Mouse (Mus musculus): ENCODE measurements around the gene Tmprss13. TPM values are rescaled to one million over a fixed set of nuclear protein-coding genes. Genes with fewer than 3 reads are reported as not detected.

The Tmprss13 gene
- polyA plus RNA-seq, 1 experiment from 2014 or later = 0.08 TPM

GRCm38 (mm10) chr9:45317635-45318034 is 1.3 kb upstream of the Tmprss13 start:
- Histone ChIP-seq H3K36me3 (ENCODE audit: control insufficient read depth, insufficient read depth, low read length) (no peaks in the 10 kb centered on the region), H3K4me2 (no peak overlapping the region), H3K4me3 (ENCODE audit: low read depth, low read length) (no peak overlapping the region), H3K4me1 (replicated peaks; ENCODE audit: control insufficient read depth, insufficient read depth, low read length) (no peaks in the 10 kb centered on the region), H3K27me3 (replicated peaks; ENCODE audit: control insufficient read depth, insufficient read depth, low read length) (peaks cover 26% of the 10 kb centered on the region), H3K9ac (ENCODE audit: low read depth, low read length) (no peak overlapping the region), H3K27ac (ENCODE audit: low read depth, low read length) (no peak overlapping the region), H3K9me3 (ENCODE audit: control insufficient read depth, low read length) (no peaks in the 10 kb centered on the region)
- 80% methylated on average over 3 of the region's 3 CpGs for WGBS
- no peak for ATAC-seq (replicated peaks; ENCODE audit: low FRiP score)
- DNase-seq (ENCODE audit: low spot score) = no peak

- H3K27ac ChIP-seq (ENCODE audit: low read depth, low read length) = no peak overlapping the region
- WGBS = 79% methylated on average over 6 of the region's 6 CpGs
- no peaks in the 10 kb centered on the region for H3K4me1 ChIP-seq (replicated peaks; ENCODE audit: control insufficient read depth, insufficient read depth, low read length)
- H3K9me3 ChIP-seq (ENCODE audit: control insufficient read depth, low read length) = no peaks in the 10 kb centered on the region
- no peak overlapping the region for H3K4me3 ChIP-seq (ENCODE audit: low read depth, low read length)
- DNase-seq (ENCODE audit: low spot score) (no peak), ATAC-seq (replicated peaks; ENCODE audit: low FRiP score) (no peak)
- peaks cover 22% of the 10 kb centered on the region for H3K27me3 ChIP-seq (replicated peaks; ENCODE audit: control insufficient read depth, insufficient read depth, low read length)
- no peak overlapping the region for H3K9ac ChIP-seq (ENCODE audit: low read depth, low read length)
- no peaks in the 10 kb centered on the region for H3K36me3 ChIP-seq (ENCODE audit: control insufficient read depth, insufficient read depth, low read length)
- no peak overlapping the region for H3K4me2 ChIP-seq
Observed at GRCm38 (mm10) chr9:45321465-45321864, 2.6 kb downstream of the Tmprss13 start.

DNA sequence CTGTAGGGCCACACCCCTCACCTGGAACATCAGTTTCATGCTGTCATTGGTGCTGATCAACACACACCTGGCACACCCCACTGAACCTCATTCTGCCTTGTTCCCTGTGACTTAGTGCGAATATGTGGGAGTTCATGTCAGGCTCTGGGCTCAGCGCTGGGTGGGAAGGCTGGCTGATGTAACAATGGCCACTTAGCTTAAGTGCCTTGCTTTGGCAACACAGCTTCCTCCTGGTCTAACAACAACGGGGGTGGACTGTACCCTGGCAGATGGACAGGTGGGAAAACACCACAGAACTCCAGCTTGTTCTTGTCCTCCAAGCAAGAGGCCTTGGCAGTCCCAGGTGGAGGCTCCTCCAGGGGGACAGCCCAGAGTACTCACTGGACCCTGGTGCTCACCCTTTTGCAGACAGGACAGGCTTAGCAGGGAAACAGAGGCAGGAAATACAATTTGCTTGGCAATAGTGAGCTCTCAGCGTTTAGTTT is 3.1 kb downstream of the Tmprss13 start:
- Histone ChIP-seq H3K27me3 (replicated peaks; ENCODE audit: control insufficient read depth, insufficient read depth, low read length) (peaks cover 18% of the 10 kb centered on the region), H3K4me3 (ENCODE audit: low read depth, low read length) (no peak overlapping the region), H3K9ac (ENCODE audit: low read depth, low read length) (no peak overlapping the region), H3K36me3 (ENCODE audit: control insufficient read depth, insufficient read depth, low read length) (no peaks in the 10 kb centered on the region), H3K9me3 (ENCODE audit: control insufficient read depth, low read length) (no peaks in the 10 kb centered on the region), H3K27ac (ENCODE audit: low read depth, low read length) (no peak overlapping the region), H3K4me1 (replicated peaks; ENCODE audit: control insufficient read depth, insufficient read depth, low read length) (no peaks in the 10 kb centered on the region), H3K4me2 (no peak overlapping the region)
- no peak for DNase-seq (ENCODE audit: low spot score)
- WGBS = 74% methylated on average over 4 of the region's 4 CpGs
- ATAC-seq (replicated peaks; ENCODE audit: low FRiP score) = no peak

DNA sequence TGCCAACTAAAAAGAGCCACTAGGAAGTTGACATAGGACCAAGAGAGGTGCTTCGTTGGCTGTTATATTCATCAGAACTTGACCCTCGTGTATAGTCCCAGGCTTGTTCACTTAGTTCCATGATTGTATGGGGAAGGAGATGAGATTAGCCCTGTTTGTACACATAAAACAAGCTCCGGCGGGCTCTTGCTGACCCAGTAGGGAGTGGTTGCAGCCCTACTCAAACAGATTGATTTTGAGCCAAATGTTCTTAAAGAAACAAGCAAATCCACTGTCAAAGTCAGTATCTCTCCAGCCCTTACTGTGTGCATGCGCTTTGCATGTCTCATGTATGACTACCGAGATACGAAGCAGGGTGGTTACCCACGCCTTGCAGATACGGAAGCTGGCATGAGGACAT is 7.5 kb downstream of the Tmprss13 start:
- H3K9ac ChIP-seq (ENCODE audit: low read depth, low read length) = no peak overlapping the region

DNA sequence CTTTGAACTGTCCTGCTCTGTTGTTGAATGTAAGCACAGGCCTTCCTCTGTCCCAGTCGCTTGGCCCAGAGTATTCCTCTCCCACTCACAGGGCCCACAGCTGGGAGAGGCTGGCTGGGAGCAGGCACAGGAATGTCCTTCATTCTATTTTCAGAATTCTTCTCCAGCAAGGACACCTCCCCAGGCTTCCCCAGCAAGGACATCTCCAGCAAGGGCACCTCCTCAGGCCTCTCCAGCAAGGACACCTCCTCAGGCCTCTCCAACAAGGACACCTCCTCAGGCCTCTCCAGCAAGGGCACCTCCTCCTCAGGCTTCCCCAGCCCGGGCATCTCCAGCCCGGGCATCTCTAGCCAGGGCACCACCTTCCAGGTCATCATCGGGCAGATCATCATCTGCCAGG is 9.4 kb downstream of the Tmprss13 start:
- Histone ChIP-seq H3K27ac (ENCODE audit: low read depth, low read length) (no peak overlapping the region), H3K4me2 (no peak overlapping the region), H3K36me3 (ENCODE audit: control insufficient read depth, insufficient read depth, low read length) (no peaks in the 10 kb centered on the region), H3K9me3 (ENCODE audit: control insufficient read depth, low read length) (no peaks in the 10 kb centered on the region), H3K4me1 (replicated peaks; ENCODE audit: control insufficient read depth, insufficient read depth, low read length) (no peaks in the 10 kb centered on the region), H3K9ac (ENCODE audit: low read depth, low read length) (no peak overlapping the region), H3K27me3 (replicated peaks; ENCODE audit: control insufficient read depth, insufficient read depth, low read length) (no peaks in the 10 kb centered on the region), H3K4me3 (ENCODE audit: low read depth, low read length) (no peak overlapping the region)
- no peak for ATAC-seq (replicated peaks; ENCODE audit: low FRiP score)
- 66% methylated on average over 4 of the region's 4 CpGs for WGBS
- DNase-seq (ENCODE audit: low spot score) = no peak

More for the DNA sequence above, 7.5 kb downstream of the Tmprss13 start:
- Histone ChIP-seq H3K27me3 (replicated peaks; ENCODE audit: control insufficient read depth, insufficient read depth, low read length) (peaks cover 2% of the 10 kb centered on the region; the same call in 1 of the 2 replicates), H3K36me3 (ENCODE audit: control insufficient read depth, insufficient read depth, low read length) (no peaks in the 10 kb centered on the region), H3K9me3 (ENCODE audit: control insufficient read depth, low read length) (no peaks in the 10 kb centered on the region), H3K4me3 (ENCODE audit: low read depth, low read length) (no peak overlapping the region), H3K4me1 (replicated peaks; ENCODE audit: control insufficient read depth, insufficient read depth, low read length) (no peaks in the 10 kb centered on the region), H3K4me2 (no peak overlapping the region), H3K27ac (ENCODE audit: low read depth, low read length) (no peak overlapping the region)
- WGBS = 84% methylated on average over 9 of the region's 9 CpGs
- ATAC-seq (replicated peaks; ENCODE audit: low FRiP score) (no peak), DNase-seq (ENCODE audit: low spot score) (no peak)

GRCm38 (mm10) chr9:45329577-45329976 is 10.7 kb downstream of the Tmprss13 start:
- WGBS = 88% methylated on average over 6 of the region's 6 CpGs
- no peak overlapping the region for H3K9ac ChIP-seq (ENCODE audit: low read depth, low read length)

DNA sequence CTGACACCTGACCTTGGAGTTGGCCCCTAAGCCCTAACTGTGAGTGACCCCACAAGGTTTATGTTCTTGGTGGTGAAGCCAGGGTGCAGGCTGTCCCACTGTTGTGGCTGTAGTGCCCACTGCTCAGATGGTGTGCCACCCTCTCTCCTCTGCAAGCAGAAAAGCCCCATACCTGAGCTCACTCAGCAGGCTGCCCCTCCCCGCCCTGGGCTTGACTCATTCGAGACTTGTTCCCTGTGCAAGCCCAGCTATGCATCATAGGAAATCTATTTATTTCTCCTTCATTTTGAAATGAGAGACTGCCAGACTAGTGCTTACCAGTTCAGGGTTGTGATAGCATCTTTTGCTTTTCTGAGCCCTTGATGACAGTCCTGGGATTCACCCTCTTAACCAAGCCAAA is 18.5 kb downstream of the Tmprss13 start:
- Histone ChIP-seq H3K4me1 (replicated peaks; ENCODE audit: control insufficient read depth, insufficient read depth, low read length) (no peaks in the 10 kb centered on the region), H3K27ac (ENCODE audit: low read depth, low read length) (no peak overlapping the region), H3K4me3 (ENCODE audit: low read depth, low read length) (no peak overlapping the region), H3K9me3 (ENCODE audit: control insufficient read depth, low read length) (no peaks in the 10 kb centered on the region), H3K4me2 (no peak overlapping the region), H3K9ac (ENCODE audit: low read depth, low read length) (no peak overlapping the region), H3K36me3 (ENCODE audit: control insufficient read depth, insufficient read depth, low read length) (no peaks in the 10 kb centered on the region), H3K27me3 (replicated peaks; ENCODE audit: control insufficient read depth, insufficient read depth, low read length) (0 out of 2 replicates have a peak, but pooled peaks cover 2% of the 10 kb centered on the region)
- DNase-seq (ENCODE audit: low spot score) (no peak), ATAC-seq (replicated peaks; ENCODE audit: low FRiP score) (no peak)
- WGBS = 77% methylated on average over 2 of the region's 2 CpGs

More at GRCm38 (mm10) chr9:45329577-45329976, 10.7 kb downstream of the Tmprss13 start:
- DNase-seq (ENCODE audit: low spot score) (no peak), ATAC-seq (replicated peaks; ENCODE audit: low FRiP score) (no peak)
- H3K4me1 ChIP-seq (replicated peaks; ENCODE audit: control insufficient read depth, insufficient read depth, low read length) = no peaks in the 10 kb centered on the region
- no peaks in the 10 kb centered on the region for H3K36me3 ChIP-seq (ENCODE audit: control insufficient read depth, insufficient read depth, low read length)
- no peak overlapping the region for H3K27ac ChIP-seq (ENCODE audit: low read depth, low read length)
- no peaks in the 10 kb centered on the region for H3K27me3 ChIP-seq (replicated peaks; ENCODE audit: control insufficient read depth, insufficient read depth, low read length)
- no peaks in the 10 kb centered on the region for H3K9me3 ChIP-seq (ENCODE audit: control insufficient read depth, low read length)
- H3K4me3 ChIP-seq (ENCODE audit: low read depth, low read length) = no peak overlapping the region
- H3K4me2 ChIP-seq = no peak overlapping the region

- ATAC-seq (replicated peaks; ENCODE audit: low FRiP score) (no peak), DNase-seq (ENCODE audit: low spot score) (no peak)
- H3K9ac ChIP-seq (ENCODE audit: low read depth, low read length) = no peak overlapping the region
- no peaks in the 10 kb centered on the region for H3K9me3 ChIP-seq (ENCODE audit: control insufficient read depth, low read length)
- H3K27me3 ChIP-seq (replicated peaks; ENCODE audit: control insufficient read depth, insufficient read depth, low read length) = 0 out of 2 replicates have a peak, but pooled peaks cover 2% of the 10 kb centered on the region
- no peaks in the 10 kb centered on the region for H3K36me3 ChIP-seq (ENCODE audit: control insufficient read depth, insufficient read depth, low read length)
- WGBS = 79% methylated on average over 3 of the region's 3 CpGs
- no peak overlapping the region for H3K4me3 ChIP-seq (ENCODE audit: low read depth, low read length)
- no peak overlapping the region for H3K4me2 ChIP-seq
- H3K4me1 ChIP-seq (replicated peaks; ENCODE audit: control insufficient read depth, insufficient read depth, low read length) = no peaks in the 10 kb centered on the region
- H3K27ac ChIP-seq (ENCODE audit: low read depth, low read length) = no peak overlapping the region
Observed at GRCm38 (mm10) chr9:45343066-45343465, 24.2 kb downstream of the Tmprss13 start.

GRCm38 (mm10) chr9:45345516-45345915 is 26.6 kb downstream of the Tmprss13 start:
- no peaks in the 10 kb centered on the region for H3K36me3 ChIP-seq (ENCODE audit: control insufficient read depth, insufficient read depth, low read length)
- no peak overlapping the region for H3K4me2 ChIP-seq
- DNase-seq (ENCODE audit: low spot score) (no peak), ATAC-seq (replicated peaks; ENCODE audit: low FRiP score) (no peak)
- WGBS = 53% methylated on average over 2 of the region's 2 CpGs
- H3K9ac ChIP-seq (ENCODE audit: low read depth, low read length) = no peak overlapping the region
- no peaks in the 10 kb centered on the region for H3K9me3 ChIP-seq (ENCODE audit: control insufficient read depth, low read length)
- no peak overlapping the region for H3K4me3 ChIP-seq (ENCODE audit: low read depth, low read length)
- H3K27me3 ChIP-seq (replicated peaks; ENCODE audit: control insufficient read depth, insufficient read depth, low read length) = 0 out of 2 replicates have a peak, but pooled peaks cover 2% of the 10 kb centered on the region
- H3K4me1 ChIP-seq (replicated peaks; ENCODE audit: control insufficient read depth, insufficient read depth, low read length) = no peaks in the 10 kb centered on the region
- H3K27ac ChIP-seq (ENCODE audit: low read depth, low read length) = no peak overlapping the region
